Mouse (Mus musculus) gastrocnemius, postnatal 25 days (tissue): ENCODE results near the gene Pbrm1. TPM values are rescaled to one million over a fixed set of nuclear protein-coding genes. Genes with fewer than 3 reads are reported as not detected.

Source experiments
- DNase-seq: peaks from one replicate; pipeline ENCODE4 v3.0.0; 2022
- total RNA-seq, 2 experiments: library from RNA; stranded (reverse); gene quantifications; 1 replicate in 1 of 2; 2 replicates in 1 of 2; pipeline ENCODE4 v1.2.3; 2021

Pbrm1 gene
- total RNA-seq, 2 experiments from 2014 or later, result 39.4 to 46.2 TPM

- no peak for DNase-seq
Measured at GRCm38 (mm10) chr14:31079313-31080028, 60.5 kb downstream of the Pbrm1 start.

GRCm38 (mm10) chr14:31081147-31081546 lies 62.2 kb downstream of the Pbrm1 start:
- no peak for DNase-seq

- DNase-seq, result no peak
Measured at GRCm38 (mm10) chr14:31087433-31087832, 68.5 kb downstream of the Pbrm1 start.

DNA sequence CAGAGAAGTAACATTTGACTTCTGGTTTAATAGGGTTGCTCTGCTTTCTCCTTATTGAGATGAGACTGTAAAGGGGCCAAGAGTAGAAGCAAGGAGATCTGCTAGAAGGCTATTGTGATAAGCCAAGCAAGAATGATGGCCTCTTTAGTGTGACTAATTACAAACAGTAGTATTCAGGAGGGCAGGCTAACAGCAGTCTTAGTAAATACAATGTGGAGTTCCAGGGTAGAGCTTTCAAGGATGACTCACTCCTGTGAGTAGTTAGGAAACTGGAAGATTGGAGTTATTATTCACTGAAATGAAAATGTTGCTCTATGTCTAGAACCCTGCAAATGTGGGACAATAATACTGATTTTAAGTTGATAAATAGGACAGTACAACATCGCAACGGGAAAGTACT lies 69.6 kb downstream of the Pbrm1 start:
- DNase-seq, result no peak

DNA sequence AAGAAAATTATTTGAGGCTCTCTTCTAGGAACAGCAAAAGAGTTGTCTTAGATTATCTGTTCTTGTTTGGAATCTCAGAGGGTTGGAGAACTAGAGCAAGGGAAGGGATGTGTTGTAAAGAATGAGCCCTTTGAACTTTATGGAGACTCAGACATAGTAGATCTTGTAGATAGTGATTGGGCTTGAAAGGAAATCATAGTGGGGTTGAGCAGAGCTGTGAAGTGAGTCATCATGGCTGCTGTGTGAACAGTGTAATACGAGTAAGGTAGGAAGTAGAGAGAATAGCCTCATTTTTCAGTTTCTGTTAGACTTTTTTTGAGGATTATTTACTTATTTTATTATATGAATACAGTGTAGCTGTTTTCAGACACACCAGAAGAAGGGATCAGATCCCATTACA lies 71.0 kb downstream of the Pbrm1 start:
- no peak for DNase-seq

DNA sequence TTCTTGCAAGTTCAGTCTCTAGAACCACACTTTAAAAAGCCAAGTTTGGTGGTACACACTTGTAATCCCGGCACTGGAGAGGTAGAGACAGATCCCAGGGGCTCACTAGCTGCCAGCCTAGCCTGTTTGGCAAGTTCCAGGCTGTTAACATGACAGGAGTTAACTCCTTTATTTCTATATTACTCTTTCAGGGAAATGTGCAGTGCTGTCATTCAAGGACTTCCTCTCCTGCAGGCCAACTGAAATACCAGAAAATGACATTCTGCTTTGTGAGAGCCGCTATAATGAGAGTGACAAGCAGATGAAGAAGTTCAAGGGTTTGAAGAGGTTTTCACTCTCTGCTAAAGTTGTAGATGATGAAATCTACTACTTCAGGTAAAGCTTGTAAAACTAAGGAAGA lies 86.2 kb downstream of the Pbrm1 start:
- no peak for DNase-seq

GRCm38 (mm10) chr14:31110613-31111012 lies 91.7 kb downstream of the Pbrm1 start:
- no peak for DNase-seq

DNA sequence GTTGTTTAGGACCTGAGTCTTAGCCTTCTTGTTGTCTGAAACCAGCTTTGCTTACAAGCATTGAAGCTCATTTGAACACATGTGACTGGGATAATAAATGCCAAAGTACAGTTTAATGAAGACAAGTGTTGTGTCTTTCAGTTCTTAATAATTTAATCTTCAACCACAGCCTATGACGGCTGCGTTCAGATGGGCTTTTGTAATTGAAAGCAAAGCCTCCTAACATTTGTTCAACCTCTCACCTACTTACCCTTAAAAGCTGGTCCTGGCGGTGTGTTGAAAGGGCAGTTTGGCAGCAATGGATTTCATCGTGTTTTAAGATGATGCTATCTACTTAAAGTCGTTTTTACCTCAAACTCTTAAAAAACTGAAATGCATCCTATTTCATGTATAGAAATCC lies 93.2 kb downstream of the Pbrm1 start:
- DNase-seq, result no peak

GRCm38 (mm10) chr14:31114011-31114410 lies 95.1 kb downstream of the Pbrm1 start:
- no peak for DNase-seq

DNA sequence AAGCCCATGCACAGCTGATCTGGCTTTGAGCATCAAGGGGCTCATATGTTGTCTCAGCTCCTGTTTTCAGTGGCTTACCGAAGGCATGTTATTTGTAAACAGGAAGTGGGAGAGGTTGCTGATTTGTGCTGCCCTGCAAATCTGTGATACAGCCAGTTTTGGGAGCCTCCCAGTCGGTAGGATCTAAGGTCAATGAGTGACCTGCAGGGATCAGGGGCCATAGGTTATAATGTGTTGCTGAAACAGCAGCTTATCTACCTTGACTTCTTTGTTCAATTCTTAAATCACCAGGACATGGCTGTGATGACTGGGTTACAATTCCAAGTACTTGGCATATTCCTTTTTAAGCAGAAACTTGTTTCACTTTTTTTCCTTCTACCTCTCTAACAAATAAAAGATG lies 96.6 kb downstream of the Pbrm1 start:
- DNase-seq, result no peak

DNA sequence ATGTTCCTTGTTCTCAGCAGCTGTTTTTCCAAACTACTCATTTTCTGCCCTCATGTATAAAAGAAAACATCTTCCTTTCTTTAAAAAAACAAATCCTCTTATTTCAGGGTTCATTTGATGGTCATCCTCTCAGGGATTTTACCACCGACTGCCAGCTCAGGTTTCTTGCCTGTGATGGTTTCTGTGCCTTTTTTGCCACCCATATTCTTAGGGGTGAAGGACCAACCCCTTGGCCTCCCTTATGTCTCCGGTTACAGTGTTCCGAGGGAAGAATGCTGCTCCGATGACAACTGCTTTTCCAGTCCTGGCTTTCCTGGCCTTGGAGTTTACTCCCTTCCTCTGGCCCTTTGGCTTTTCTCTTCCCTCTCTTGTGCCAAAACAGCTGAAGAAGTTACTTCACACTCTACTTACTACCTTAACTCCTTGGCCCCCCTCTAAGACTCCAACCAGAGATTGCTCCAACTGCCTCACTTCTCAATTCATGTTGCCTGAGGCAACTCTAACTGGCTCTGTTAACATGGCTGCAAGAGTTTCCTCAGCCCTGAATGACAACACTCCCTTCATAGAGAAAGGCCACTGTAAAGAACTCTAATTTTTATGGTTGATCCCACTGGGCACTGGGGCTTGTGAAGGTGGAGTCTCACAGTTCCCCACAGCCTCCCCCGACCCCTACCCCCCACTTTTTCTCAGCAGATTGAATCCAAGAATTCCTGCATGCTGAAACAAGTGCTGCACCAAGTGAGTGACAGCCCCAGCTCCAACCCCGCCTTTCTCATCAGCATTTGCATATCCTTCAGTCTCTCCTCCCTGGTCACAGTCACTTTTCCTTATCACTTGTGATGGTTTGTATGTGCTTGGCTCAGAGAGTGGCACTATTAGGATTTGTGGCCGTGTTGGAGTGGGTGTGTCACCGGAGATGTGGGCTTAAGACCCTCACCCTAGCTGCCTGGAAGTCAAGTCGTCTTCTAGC lies 106.5 kb downstream of the Pbrm1 start:
- DNase-seq, result peak; percentile 43

GRCm38 (mm10) chr14:31126826-31127225 lies 107.9 kb downstream of the Pbrm1 start:
- DNase-seq, result no peak

DNA sequence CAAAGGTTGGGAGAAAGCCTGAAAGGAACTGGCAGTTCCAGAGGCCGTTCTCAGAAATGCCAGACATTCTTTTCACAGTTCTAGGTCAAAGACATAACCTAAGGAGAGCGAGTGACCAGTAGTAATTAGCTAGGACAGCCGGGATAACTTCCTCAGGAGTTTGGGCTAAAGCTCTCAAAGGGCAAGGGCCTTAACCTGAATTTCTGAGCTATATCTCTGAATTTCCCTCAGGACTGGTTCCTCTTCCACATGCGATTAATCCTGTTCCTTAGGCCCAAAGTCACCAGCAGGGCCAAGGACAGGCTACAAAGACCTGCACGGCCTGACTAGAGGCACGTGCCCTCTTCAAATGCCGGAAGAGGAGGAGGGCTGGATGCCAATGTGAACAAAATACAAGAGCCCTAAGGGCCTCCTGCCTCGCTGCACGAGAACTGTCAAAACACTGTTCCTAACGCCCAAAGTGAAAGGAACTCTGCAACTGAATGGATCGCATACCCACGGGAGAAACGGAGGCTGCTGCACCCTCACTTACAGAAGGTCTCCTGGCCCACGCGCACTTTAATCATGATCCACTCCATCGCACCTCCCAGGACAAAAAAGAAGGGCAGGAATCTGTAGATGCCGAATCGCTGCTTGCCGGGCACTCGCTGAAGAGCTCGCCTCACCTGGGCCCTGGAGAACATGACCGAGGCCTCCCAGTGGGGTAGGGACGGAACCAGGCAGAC lies 109.3 kb downstream of the Pbrm1 start:
- peak; percentile 14 for DNase-seq

DNA sequence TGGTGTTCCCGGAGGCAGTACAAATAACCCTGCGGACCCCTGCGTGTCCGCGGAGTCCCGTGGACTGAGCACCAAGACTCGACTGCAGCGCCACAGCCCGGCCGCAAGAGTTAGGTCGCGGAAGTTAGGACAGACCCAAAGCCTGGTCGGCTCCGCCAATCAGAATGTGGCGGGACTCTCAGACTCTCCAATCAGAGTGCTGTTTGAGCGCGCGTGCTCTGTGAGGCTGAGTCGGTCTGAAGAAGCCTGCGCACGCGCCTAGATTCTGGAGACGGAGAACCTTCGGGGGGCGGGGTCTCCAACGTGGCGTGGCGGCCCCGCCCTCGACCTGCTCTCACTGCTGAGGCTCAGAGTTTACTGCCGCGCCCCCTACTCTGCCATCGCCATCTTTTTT lies 109.9 kb downstream of the Pbrm1 start, which contains the start of gene Smim4:
Gene Smim4, minus strand, starts transcription at position 131 of the 394 bp plus-strand sequence.
- peak; percentile 97 for DNase-seq

GRCm38 (mm10) chr14:31129326-31130235 lies 110.6 kb downstream of the Pbrm1 start:
- peak; percentile 8 for DNase-seq

DNA sequence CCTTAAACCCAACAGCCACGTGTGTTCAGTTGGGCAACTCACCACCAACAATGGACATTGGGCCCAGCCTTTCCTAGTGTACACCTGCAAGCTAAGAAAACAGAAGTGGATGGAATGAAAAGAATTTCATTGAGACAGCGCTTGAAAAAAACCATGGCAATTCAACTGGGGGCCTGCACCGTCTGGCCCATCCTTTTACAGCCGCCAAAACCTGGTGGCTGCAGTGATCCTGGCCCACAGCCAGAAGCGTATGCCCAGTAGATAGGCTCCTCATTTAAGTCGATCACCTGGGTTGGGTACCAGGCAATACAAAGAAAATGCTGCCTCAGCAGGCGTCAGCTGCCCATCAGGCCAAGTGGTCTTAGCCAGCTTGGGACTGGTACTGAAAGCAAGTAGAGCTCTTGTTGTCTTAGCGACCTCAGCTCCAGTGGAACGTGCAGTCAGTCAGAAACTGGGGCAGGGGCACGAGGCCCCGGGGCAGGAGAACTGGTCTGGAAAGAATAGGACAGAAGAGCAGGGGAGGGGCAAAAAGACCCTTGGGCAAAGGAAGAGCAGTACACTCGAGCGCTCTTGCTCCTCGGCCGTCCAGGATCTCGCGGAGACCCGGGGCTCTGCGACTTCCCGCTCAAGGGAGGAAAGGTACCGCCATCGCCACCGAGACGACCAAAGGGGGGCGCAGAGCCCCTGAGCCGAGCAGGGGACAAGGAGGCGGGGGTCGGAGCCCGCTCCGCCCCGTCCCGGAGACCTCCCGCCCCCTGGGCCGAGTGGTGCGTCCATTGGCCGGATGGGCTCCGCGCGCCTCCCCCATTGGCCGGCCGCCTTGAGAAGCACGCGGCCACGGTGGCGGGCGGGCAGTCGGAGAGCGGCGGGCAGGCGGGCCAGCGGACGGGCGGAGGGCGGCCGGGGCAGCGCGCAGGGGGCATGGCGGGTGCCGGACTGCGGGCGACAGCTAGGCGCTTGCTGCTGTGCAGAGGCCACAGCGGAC lies 111.6 kb downstream of the Pbrm1 start, which contains the start of gene Nt5dc2:
Gene Nt5dc2, plus strand, starts transcription at position 818 of the 985 bp plus-strand sequence.
- peak; percentile 87 for DNase-seq

- peak; percentile 23 for DNase-seq
Measured at GRCm38 (mm10) chr14:31131272-31131821, 112.4 kb downstream of the Pbrm1 start.

GRCm38 (mm10) chr14:31132031-31132430 lies 113.1 kb downstream of the Pbrm1 start:
- DNase-seq, result peak; percentile 6

GRCm38 (mm10) chr14:31132491-31132975 lies 113.6 kb downstream of the Pbrm1 start:
- peak; percentile 3 for DNase-seq
